Mouse (Mus musculus) Muller cell, postnatal 12 days (primary cell): Measurements from ENCODE around the gene Sfr1.

Source experiments
- DNase-seq: peaks from one replicate; pipeline ENCODE4 v3.0.0-alpha.2; 2015; ENCODE audit errors: inconsistent ontology term

The Sfr1 gene

GRCm38 (mm10) chr19:47731071-47731881, at the start of gene Sfr1:
Gene Sfr1, plus strand, starts transcription at chr19:47731682.
- peak; percentile 100 for DNase-seq

- no peak for DNase-seq
These were observed 41.9 kb upstream of the Sfr1 start for GRCm38 (mm10) chr19:47689592-47689991.

GRCm38 (mm10) chr19:47691994-47692393, 39.5 kb upstream of the Sfr1 start, which contains the start of gene Col17a1:
Gene Col17a1, minus strand, starts transcription at chr19:47692094.
- DNase-seq, result no peak

GRCm38 (mm10) chr19:47695725-47696124, 35.8 kb upstream of the Sfr1 start:
- no peak for DNase-seq

- no peak for DNase-seq
These were observed 35.1 kb upstream of the Sfr1 start for GRCm38 (mm10) chr19:47696411-47696810.

- peak; percentile 22 for DNase-seq
These were observed 34.4 kb upstream of the Sfr1 start for GRCm38 (mm10) chr19:47697067-47697466.

GRCm38 (mm10) chr19:47698266-47698665, 33.2 kb upstream of the Sfr1 start:
- no peak for DNase-seq

GRCm38 (mm10) chr19:47699743-47700142, 31.7 kb upstream of the Sfr1 start:
- DNase-seq, result no peak

GRCm38 (mm10) chr19:47700509-47700908, 31.0 kb upstream of the Sfr1 start:
- no peak for DNase-seq

- no peak for DNase-seq
These were observed 26.3 kb upstream of the Sfr1 start for GRCm38 (mm10) chr19:47705080-47705771.

GRCm38 (mm10) chr19:47705772-47706309, 25.6 kb upstream of the Sfr1 start:
- no peak for DNase-seq

- DNase-seq, result no peak
These were observed 21.1 kb upstream of the Sfr1 start for GRCm38 (mm10) chr19:47710376-47710775.

GRCm38 (mm10) chr19:47713457-47713856, 18.0 kb upstream of the Sfr1 start:
- no peak for DNase-seq

GRCm38 (mm10) chr19:47716144-47716543, 15.3 kb upstream of the Sfr1 start:
- DNase-seq, result no peak

- no peak for DNase-seq
These were observed 12.3 kb upstream of the Sfr1 start for GRCm38 (mm10) chr19:47719147-47719546.

- no peak for DNase-seq
These were observed 9.0 kb upstream of the Sfr1 start for GRCm38 (mm10) chr19:47722471-47722870.

- no peak for DNase-seq
These were observed 6.6 kb upstream of the Sfr1 start for GRCm38 (mm10) chr19:47724903-47725302.

GRCm38 (mm10) chr19:47725643-47726140, 5.8 kb upstream of the Sfr1 start:
- peak; percentile 69 for DNase-seq

GRCm38 (mm10) chr19:47730691-47731070, 801 bp upstream of the Sfr1 start:
- DNase-seq, result peak; percentile 85

- peak; percentile 85 for DNase-seq
These were observed 449 bp downstream of the Sfr1 start for GRCm38 (mm10) chr19:47731931-47732330.

- no peak for DNase-seq
These were observed 15.6 kb downstream of the Sfr1 start for GRCm38 (mm10) chr19:47747072-47747471.

GRCm38 (mm10) chr19:47748950-47749349, 17.5 kb downstream of the Sfr1 start:
- DNase-seq, result no peak

GRCm38 (mm10) chr19:47750391-47750790, 18.9 kb downstream of the Sfr1 start:
- DNase-seq, result peak; percentile 32
